Mouse (Mus musculus) cerebellum, adult (tissue): Measurements from ENCODE around the gene Frat2.

Source experiments
- ATAC-seq: cut with Nextera tagmentation; 2 replicates; pipeline ENCODE4 v1.9.2; 2017; ENCODE audit warnings: mild to moderate bottlenecking, moderate library complexity, mixed read lengths; ENCODE audit not compliant: insufficient number of reproducible peaks, low FRiP score, low TSS enrichment

The Frat2 gene

DNA sequence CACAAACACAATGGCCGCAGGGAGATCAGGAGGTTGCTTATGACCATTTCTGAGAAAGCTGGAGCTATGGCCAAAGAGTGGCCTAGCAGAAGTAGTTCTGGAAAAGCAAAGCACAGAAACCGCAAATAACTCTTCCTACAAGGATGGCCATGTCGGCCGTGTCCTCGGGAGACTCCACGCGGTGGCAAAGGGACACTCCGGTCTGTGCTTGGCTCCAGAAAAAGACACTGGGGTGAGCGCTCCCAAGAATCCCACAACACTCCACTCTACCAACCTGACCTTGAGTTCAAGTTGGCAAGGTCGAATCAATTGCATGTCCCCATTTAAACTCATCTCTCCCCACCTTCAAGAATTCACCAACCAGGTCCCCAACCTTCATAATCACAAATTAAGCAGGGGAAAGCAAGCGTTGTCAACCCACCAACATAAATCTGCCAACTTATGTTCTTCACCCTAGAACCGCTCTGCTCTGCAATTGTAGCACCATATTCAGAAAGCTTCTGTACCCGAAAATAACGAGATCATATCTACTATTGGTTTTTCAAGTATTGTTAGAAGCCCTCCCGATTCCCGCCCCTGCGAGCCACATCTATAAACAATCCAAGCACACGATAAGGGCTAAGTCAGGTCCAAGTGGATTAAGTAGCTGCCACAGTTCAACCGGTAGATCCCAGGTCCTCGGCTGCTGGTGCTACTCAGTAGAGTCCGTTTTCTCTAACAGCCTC, 1.4 kb downstream of the Frat2 start:
- no peak for ATAC-seq

DNA sequence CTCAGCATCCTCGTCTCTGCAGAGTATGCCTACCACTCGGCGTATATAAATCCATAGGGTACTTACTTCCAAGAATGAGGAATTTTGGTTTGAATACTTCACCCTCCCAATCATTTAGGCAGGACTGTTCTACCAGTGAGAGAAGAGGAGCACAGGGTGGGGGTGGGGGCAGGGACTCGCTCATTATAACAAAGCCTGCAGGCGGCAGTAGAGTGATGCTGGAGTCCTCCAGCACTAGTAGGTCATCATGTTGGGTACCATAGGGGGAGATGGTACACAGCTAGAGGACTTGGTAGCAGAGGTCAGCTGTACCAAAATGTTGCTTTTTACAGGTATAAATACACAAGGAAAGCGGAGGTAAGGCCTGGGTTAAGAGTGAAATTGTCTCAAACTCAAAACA, 3.6 kb downstream of the Frat2 start:
- ATAC-seq, result no peak

DNA sequence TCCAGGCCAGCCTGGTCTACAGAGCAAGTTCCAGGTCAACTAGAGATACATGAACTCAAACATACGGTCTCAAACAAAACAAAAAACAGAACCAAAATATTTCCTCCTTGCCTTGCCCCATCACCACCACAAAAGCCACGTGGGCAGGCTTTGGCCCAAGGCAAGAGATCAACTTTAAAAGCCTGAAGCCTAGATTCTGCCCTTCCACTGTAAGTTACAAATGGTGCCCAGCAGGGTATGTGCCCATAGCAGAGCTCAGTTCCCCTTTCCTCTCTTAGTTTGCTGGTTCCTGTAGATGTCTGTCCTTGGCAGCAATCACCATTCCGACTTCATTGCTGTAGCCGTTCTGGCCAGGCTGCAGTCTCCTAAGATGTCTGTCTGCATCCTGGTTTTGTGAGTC, 5.2 kb downstream of the Frat2 start:
- no peak for ATAC-seq

DNA sequence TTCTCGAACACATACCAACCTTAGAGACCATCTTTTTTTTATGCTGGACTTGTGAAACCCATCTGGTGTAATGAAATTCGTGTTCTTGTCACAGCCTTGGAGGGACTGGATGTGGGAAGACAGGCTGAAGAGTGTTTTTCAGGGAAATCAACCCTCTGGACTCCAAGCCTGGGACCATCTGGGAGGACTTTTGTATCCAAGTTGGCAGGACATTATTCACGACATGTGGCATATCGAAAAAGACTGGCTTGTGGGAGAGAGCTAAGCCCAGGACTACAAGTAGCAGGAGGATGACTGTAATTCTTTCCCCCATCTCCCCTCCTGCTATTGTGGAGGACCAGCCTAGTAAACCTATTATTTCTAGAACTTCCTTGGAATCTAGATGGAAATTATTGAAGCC, 5.7 kb downstream of the Frat2 start:
- peak; percentile 56; the same call in 1 of the 2 replicates for ATAC-seq

DNA sequence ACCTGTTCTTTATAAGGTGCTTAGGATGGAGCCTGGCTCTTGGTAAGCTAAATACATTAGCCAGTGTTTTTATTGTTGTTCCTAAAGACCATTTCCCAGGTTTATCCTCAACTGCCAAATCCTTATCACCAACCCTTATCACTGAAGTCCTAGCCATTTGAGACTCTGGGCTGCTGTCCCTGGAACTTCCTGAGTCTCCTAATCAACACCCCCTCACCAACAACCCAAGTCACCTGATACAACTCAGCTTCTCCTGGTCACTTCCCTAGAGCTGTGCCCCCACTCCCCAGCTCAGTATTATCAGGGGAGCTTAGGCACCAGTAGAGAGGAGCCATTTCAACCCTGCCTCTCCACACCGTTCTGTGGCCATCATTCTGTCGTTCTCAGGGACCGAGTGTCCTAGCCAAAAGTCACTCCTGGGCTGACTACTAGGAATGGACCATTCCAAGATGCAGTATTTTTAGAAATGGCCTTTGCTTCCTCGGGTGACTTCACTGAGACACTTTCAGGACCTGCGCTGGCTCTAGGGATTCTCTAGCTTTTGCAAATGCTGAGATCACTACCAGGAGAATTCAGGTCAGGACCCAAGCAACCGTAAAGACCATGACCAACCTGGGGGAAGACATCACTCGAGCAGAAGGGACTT, 6.7 kb downstream of the Frat2 start:
- peak; percentile 36; the same call in 1 of the 2 replicates for ATAC-seq

DNA sequence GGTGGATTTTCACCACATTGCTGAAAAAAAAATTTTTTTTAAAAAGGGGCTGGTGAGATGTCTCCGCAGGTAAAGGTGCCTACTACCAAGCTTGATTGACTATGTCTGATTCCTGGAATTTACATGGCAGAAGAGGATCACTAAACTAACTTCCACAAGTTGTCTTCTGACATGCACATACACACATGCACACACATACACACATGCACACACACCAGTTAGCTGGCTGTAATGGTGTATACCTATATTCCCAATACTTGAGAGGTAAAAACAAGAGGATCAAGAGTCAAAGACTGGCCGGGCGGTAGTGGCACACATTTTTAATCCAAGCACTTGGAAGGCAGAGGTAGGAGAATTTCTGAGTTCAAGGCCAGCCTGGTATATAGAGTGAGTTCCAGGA, 8.2 kb downstream of the Frat2 start:
- no peak for ATAC-seq

DNA sequence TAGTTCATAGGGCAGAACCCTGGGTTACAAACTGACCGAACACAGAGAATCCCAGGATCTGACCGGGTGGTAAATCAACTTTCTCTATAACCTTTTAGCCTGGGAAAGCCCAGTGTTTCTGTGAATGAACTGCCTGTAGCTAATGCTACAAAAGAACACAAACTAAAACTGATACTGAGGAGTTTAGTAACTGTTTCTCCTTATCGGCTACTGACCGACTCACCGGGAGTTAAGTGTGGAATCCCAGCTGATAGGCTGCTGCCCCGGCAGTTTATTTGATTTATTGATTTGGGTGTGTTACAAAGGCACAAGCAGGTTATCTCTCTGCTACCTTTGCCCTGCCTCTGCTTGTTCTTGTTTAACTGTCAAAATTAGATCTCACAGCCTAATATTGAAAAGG, 9.1 kb downstream of the Frat2 start:
- no peak for ATAC-seq

DNA sequence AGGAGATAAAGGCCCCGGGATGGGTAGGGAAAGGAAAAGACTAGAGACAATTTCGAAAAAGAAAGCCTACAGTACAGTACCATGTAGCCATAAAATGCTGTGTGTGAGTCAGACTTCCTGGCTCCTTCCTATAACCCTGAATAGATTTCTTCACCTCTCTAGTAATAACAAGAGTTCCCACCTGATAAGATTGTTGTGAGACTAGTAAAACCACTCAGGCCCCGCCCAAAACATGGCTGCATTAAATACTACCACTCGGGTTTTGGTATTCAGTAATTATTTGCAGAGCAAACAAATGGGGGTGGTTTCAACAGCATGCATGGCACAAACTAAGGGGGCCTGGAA, 10.0 kb downstream of the Frat2 start:
- no peak for ATAC-seq

- ATAC-seq, result no peak
Observed at GRCm38 (mm10) chr19:41837194-41837916, 10.6 kb downstream of the Frat2 start.

DNA sequence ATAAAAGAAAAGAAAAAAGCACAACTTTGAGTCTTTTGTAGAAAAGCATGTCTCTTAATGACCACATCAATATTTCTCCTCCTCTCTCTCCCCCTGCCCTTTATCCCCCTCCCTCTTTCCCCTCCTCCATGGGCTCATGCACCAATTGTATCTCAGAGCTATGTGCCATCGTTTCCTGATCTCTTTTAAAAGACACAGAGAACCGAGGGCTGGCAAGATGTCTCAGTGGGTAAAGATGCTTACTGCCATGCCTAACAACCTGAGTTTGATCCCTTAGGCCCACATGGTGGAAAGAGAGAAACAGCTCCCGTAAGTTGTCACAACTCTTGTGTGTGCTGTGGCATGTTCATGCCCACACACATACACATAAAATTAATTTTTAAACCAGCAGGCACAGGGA, 11.2 kb downstream of the Frat2 start:
- ATAC-seq, result no peak

- ATAC-seq, result no peak
Observed at GRCm38 (mm10) chr19:41835816-41836215, 12.1 kb downstream of the Frat2 start.

- no peak for ATAC-seq
Observed at GRCm38 (mm10) chr19:41835407-41835806, 12.5 kb downstream of the Frat2 start.

GRCm38 (mm10) chr19:41832501-41833201, 15.3 kb downstream of the Frat2 start:
- no peak for ATAC-seq

- ATAC-seq, result no peak
Observed at GRCm38 (mm10) chr19:41831718-41832391, 16.1 kb downstream of the Frat2 start.

DNA sequence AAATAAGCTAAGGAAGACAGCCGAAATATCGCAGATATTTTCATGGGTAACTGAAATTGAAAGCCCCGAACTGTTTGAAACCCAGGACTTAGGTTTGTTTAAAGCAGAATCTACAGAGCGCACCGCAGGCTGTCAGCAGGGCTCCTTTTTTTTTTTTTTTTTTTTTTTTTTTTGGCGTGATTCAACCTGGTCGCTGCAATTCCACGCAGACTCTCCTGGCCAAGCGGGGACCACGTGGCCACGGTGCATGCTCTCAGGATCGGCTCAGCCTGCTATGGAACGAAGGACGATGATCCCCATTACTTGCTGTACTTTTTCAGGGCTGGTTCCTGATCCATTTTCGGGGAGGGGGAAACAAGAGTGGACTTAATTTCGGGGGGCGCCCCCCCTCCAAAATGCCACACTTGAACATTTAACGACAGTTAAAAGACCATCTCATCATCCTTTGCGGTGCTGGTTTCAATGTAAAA, 16.8 kb downstream of the Frat2 start:
- no peak for ATAC-seq

DNA sequence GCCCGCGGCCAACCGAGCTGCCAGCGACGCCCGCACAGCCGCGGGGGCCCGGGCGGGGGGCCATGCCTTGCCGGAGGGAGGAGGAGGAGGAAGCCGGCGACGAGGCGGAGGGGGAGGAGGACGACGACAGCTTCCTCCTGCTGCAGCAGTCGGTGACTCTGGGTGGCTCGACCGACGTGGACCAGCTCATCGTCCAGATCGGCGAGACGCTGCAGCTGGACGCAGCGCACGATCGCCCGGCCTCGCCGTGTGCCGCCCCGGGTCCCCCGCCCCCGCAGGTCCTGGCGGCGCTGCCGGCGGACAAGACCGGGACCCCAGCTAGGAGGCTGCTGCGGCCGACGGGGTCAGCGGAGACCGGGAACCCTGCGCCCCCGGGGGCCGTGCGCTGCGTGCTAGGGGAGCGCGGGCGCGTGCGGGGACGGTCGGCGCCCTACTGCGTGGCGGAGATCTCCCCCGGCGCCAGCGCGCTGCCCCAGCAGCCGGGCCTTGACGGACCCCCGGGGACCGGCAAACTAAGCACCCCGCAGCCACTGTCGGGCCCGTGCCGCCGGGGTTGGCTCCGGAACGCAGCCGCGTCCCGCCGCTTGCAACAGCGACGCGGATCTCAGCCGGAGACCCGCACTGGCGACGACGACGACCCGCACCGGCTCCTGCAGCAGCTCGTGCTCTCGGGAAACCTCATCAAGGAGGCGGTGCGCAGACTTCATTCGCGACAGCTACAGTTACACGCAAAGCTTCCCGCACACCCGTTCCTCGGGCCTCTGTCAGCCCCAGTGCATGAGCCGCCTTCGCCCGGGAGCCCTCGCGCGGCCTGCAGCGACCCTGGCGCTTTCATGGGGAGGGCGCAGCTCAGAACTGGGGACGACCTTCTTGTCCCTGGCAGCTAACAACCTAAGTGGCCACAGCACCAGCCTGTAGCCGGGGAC, 17.6 kb downstream of the Frat2 start:
- peak; percentile 45 for ATAC-seq

DNA sequence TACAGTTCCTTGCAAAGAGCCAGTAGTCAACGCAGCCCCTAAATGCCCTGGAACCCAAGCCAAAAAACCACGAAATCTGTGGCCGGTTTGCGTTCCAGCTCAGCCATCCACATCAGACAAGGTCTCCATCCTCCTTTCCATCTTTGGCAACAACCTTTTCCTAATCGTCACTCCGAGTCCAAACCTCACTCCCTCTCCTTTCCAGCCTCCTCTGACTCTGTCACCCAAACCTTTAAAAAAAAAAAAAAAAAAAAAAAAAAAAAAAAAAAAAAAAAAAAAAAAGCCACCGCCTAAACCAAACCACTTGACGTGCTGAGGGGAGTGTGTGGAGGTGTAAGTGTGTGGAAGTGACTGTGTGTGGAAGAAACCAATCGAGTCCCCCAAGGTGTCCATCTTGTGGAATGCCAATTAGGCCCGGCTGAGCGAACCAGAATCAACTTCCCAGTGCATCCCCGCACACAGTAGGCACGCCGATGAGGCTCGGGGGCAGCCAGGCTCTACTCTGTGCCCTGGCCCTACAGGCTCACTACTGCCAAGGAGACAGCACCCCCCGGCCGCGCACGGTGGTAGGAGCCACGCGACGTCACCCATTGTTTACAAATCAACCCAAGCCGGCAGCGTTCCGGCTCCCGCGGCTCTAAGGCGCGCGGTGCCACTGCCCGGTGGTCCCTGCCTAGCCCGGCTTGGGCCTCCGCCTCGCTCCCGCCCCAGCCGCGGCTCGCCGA, 18.4 kb downstream of the Frat2 start, which contains the start of gene Frat1:
Frat1 (plus strand) TSS at position 590 of the 725 bp plus-strand sequence.
- ATAC-seq, result peak; percentile 99

DNA sequence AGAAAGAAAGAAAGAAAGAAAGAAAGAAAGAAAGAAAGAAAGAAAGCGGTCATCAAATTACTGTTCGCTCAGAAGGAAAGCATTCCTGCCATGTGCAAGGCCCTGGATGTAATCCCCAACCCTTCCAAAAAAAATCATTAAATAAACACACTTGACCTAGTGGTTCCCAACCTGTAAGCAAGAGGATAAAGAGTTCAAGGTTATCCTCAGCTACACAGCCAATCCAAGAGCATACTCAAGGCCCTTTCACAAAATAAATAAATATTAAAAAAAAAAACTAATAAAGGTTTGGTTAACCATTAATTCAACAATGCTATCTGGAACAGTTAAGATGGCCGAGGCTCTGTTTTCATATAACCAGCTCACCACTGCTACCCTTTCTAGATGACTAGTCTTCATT, 19.0 kb downstream of the Frat2 start:
- ATAC-seq, result no peak

DNA sequence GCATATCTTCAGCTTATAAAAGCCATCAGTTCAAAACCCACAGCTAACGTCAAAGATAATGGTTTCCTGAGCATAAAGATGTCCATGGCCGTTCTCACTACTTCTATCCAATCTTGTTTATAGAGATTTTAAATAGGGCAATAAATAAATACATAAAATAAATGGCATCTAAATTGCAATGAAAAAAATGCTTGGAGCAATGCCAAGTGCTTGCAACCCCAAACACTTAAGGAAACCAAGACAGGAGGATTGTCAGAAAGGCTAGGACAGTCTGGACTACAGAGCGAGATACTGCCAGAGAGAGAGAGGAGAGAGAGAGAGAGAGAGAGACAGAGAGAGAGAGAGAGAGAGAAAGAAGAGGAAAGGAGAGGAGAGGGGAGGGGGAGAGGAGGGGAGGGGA, 21.4 kb downstream of the Frat2 start:
- ATAC-seq, result no peak
